Mouse (Mus musculus): Measurements from ENCODE around the gene Unc45a. TPM values are rescaled to one million over a fixed set of nuclear protein-coding genes. Genes with fewer than 3 reads are reported as not detected.

Unc45a gene
- total RNA-seq (2021), result 10 to 100 TPM; 47.9 to 61.9 TPM
- long read RNA-seq, transcript Unc45a-201 (20 exons, 3,260 nt), result major isoform, 5 of 15 reads
- long read RNA-seq, partial matches to known transcripts, result 1 of 15 reads
- long read RNA-seq, other reads (novel, unspliced or antisense), result 9 of 15 reads

- peak; percentile 63 to 72 for DNase-seq (ENCODE audit: low spot score in 2 of 2)
Measured at GRCm38 (mm10) chr7:80340793-80341192, at the start of gene Unc45a. TSS of gene Unc45a (minus strand) at chr7:80341005.

GRCm38 (mm10) chr7:80387633-80388543, 47.1 kb upstream of the Unc45a start, which contains the start of gene Fes:
TSS of gene Fes (minus strand) at chr7:80387946.
- no peak for DNase-seq (ENCODE audit: low spot score in 2 of 2)

GRCm38 (mm10) chr7:80387033-80387632, 46.3 kb upstream of the Unc45a start:
- no peak for DNase-seq (ENCODE audit: low spot score in 2 of 2)

- DNase-seq (ENCODE audit: low spot score in 2 of 2), result peak; percentile 95 to 96
Measured at GRCm38 (mm10) chr7:80386235-80386930, 45.6 kb upstream of the Unc45a start.

- no peak for DNase-seq (ENCODE audit: low spot score in 2 of 2)
Measured at GRCm38 (mm10) chr7:80382919-80383318, 42.1 kb upstream of the Unc45a start.

- DNase-seq (ENCODE audit: low spot score in 2 of 2), result no peak
Measured at GRCm38 (mm10) chr7:80379531-80379930, 38.7 kb upstream of the Unc45a start.

- peak; percentile 72 to 73 for DNase-seq (ENCODE audit: low spot score in 2 of 2)
Measured at GRCm38 (mm10) chr7:80377471-80377870, 36.7 kb upstream of the Unc45a start.

- DNase-seq (ENCODE audit: low spot score in 2 of 2), result no peak
Measured at GRCm38 (mm10) chr7:80376192-80376591, 35.4 kb upstream of the Unc45a start.

- no peak for DNase-seq (ENCODE audit: low spot score in 2 of 2)
Measured at GRCm38 (mm10) chr7:80375376-80376039, 34.7 kb upstream of the Unc45a start.

- DNase-seq (ENCODE audit: low spot score in 2 of 2), result no peak
Measured at GRCm38 (mm10) chr7:80374733-80375132, 33.9 kb upstream of the Unc45a start.

GRCm38 (mm10) chr7:80374280-80374679, 33.5 kb upstream of the Unc45a start:
- no peak for DNase-seq (ENCODE audit: low spot score in 2 of 2)

GRCm38 (mm10) chr7:80373850-80374249, 33.0 kb upstream of the Unc45a start:
- peak; percentile 46 to 53 for DNase-seq (ENCODE audit: low spot score in 2 of 2)

- no peak for DNase-seq (ENCODE audit: low spot score in 2 of 2)
Measured at GRCm38 (mm10) chr7:80373352-80373751, 32.5 kb upstream of the Unc45a start.

- DNase-seq (ENCODE audit: low spot score in 2 of 2), result no peak
Measured at GRCm38 (mm10) chr7:80372667-80373066, 31.9 kb upstream of the Unc45a start.

- DNase-seq (ENCODE audit: low spot score in 2 of 2), result no peak
Measured at GRCm38 (mm10) chr7:80372166-80372565, 31.4 kb upstream of the Unc45a start.

- DNase-seq (ENCODE audit: low spot score in 2 of 2), result peak; percentile 83 to 91
Measured at GRCm38 (mm10) chr7:80371041-80371751, 30.4 kb upstream of the Unc45a start, which contains the start of gene Man2a2. TSS of gene Man2a2 (minus strand) at chr7:80371375.

GRCm38 (mm10) chr7:80370649-80371040, 29.8 kb upstream of the Unc45a start:
- peak; percentile 77 to 80 for DNase-seq (ENCODE audit: low spot score in 2 of 2)

GRCm38 (mm10) chr7:80369967-80370431, 29.2 kb upstream of the Unc45a start:
- no peak for DNase-seq (ENCODE audit: low spot score in 2 of 2)

- DNase-seq (ENCODE audit: low spot score in 2 of 2), result no peak
Measured at GRCm38 (mm10) chr7:80369461-80369860, 28.7 kb upstream of the Unc45a start.
